Mouse (Mus musculus) forebrain, embryonic 13.5 days (tissue): ENCODE results near the gene Prkcz. TPM values are rescaled to one million over a fixed set of nuclear protein-coding genes. Genes with fewer than 3 reads are reported as not detected.

Source experiments
- ATAC-seq: fragments of 200-750 bp; cut with Nextera tagmentation; 2 replicates; pipeline ENCODE4 v1.8.0; 2017
- H3K27ac ChIP-seq: fragments of 300-500 bp; sonication (generic); 2 replicates; pipeline ENCODE4 v1.5.1; 2015; ENCODE audit warnings: inconsistent platforms, mild to moderate bottlenecking, moderate library complexity
- H3K27me3 ChIP-seq: fragments of 300-500 bp; sonication (generic); 2 replicates; pipeline ENCODE4 v1.6.1; 2015; ENCODE audit warnings: mild to moderate bottlenecking, inconsistent platforms
- H3K36me3 ChIP-seq: fragments of 300-500 bp; sonication (generic); 2 replicates; pipeline ENCODE4 v1.6.1; 2015; ENCODE audit warnings: mild to moderate bottlenecking, inconsistent platforms; ENCODE audit not compliant: poor library complexity, severe bottlenecking
- H3K4me1 ChIP-seq: fragments of 300-500 bp; sonication (generic); 2 replicates; pipeline ENCODE4 v1.6.1; 2015; ENCODE audit warnings: inconsistent platforms
- H3K4me2 ChIP-seq: fragments of 300-500 bp; sonication (generic); 2 replicates; pipeline ENCODE4 v1.6.1; 2015; ENCODE audit warnings: inconsistent platforms, mild to moderate bottlenecking, moderate library complexity
- H3K4me3 ChIP-seq: fragments of 300-500 bp; sonication (generic); 2 replicates; pipeline ENCODE4 v1.5.1; 2015; ENCODE audit warnings: mild to moderate bottlenecking, inconsistent platforms
- H3K9ac ChIP-seq: fragments of 300-500 bp; sonication (generic); 2 replicates; pipeline ENCODE4 v1.6.1; 2015; ENCODE audit warnings: mild to moderate bottlenecking, inconsistent platforms
- H3K9me3 ChIP-seq: fragments of 300-500 bp; sonication (generic); replicated peaks from 2 replicates; pipeline ENCODE4 v1.6.1; 2016; ENCODE audit warnings: inconsistent platforms
- WGBS: fragments of 180-500 bp; shearing (Covaris S2); methylation state at CpG from one replicate; pipeline ENCODE4 v1.1.7; 2015; 5-methylcytosine and 5-hydroxymethylcytosine counted together
- polyA plus RNA-seq: library from polyadenylated mRNA; unstranded; fragments of >200 nt; fragmentation: Nextera tagmentation; extraction: Ambion mirVana; gene quantifications from 2 replicates; pipeline ENCODE4 v1.2.1, GENCODE M21; 2015

Prkcz gene
- polyA plus RNA-seq, 1 experiment from 2014 or later = 33.2 TPM

DNA sequence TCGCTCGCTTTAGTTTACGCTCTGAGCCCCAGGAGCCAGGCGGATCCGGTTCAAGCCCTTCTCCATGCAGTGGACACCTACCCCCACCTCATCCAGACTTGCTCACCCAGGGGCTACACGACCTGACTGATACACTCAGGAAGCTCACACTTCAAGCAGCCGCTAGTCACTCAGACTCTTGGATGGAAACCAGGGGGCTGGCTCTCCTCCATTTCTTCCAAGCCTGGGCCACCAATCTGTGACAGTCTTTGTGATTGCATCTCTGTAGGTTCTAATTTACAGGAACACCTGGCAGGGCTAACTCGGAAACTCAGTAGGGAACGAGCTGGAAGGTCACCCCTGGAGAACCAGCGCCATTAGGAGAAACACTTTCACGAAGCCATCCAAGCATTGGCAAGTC, 73.4 kb downstream of the Prkcz start:
- H3K4me2 ChIP-seq = no peak overlapping the region
- H3K36me3 ChIP-seq = peaks cover 14% of the 10 kb centered on the region
- 0 out of 2 replicates have a peak, but pooled peaks cover 2% of the 10 kb centered on the region for H3K4me1 ChIP-seq
- no peak overlapping the region for H3K9ac ChIP-seq
- 85% methylated on average over 11 of the region's 11 CpGs for WGBS
- ATAC-seq = no peak
- H3K27ac ChIP-seq = no peak overlapping the region
- no peak overlapping the region for H3K4me3 ChIP-seq
- H3K27me3 ChIP-seq = no peaks in the 10 kb centered on the region
- H3K9me3 ChIP-seq = no peaks in the 10 kb centered on the region

DNA sequence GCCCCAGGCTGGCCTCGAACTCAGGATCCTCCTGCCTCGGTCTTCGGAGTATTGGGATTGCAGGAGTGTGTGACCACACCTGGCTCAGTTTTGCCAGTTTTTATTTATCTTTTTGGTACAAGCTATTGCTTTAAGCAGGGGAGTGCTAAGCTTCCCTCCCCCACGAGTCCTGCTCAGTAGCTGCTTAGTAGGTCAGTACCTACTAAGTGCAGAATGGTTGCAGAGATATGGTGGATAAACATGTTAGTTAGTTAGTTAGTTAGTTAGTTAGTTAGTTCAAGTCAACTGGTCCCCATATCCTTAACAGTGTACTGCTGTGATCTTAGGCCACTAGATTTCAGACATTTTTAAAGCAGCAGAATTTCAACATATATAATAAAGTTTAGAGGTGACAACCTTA, 75.1 kb downstream of the Prkcz start:
- ATAC-seq = no peak
- peaks cover 14% of the 10 kb centered on the region for H3K36me3 ChIP-seq
- 95% methylated on average over 4 of the region's 4 CpGs for WGBS

DNA sequence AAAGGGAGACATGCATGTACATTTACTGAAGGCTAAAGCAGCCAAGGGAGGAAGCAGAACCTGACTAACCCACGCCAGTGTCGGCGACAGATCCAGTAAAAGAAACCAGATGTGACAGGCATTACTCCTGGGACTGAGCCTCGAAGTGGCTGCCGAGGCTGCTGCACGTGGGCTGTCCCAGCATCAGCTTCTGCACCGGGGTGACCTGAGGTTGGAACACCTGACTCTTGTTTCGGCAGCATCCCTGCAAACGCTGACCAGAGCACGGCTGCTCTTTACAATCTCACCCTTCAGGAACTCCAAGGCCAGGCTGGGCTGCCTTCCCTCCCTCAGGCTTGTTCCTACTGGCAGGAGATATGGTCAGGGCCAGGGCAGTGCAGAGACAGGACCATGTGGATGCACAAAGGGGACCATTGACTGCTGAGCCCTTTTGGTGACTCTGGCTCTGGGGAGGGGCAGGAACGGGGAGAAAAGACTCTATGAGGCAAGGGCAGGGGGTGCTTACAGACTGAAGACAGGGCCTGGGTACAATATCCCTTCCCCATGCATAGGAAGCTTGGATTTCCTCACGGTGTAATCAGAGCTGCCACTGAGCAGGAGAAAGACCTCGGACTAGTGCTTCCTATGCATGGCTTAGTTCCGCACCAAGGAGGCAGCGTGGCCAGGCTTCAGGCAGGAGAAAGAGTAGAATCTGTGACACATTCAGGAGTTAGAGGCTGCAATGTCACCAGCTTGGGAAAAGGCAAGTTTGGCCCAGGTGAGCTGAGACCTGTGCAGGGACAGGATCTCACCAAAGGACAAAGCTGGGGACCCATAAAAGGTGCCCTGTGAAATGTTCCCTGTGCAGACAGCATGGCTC, 76.4 kb downstream of the Prkcz start:
- Histone ChIP-seq H3K4me3 (no peak overlapping the region), H3K36me3 (peaks cover 14% of the 10 kb centered on the region), H3K9me3 (no peaks in the 10 kb centered on the region), H3K4me1 (peaks cover 23% of the 10 kb centered on the region), H3K9ac (peak overlapping the region; percentile 16; the same call in 1 of the 2 replicates), H3K27me3 (no peaks in the 10 kb centered on the region), H3K27ac (no peak overlapping the region), H3K4me2 (no peak overlapping the region)
- no peak for ATAC-seq
- 79% methylated on average over 15 of the region's 15 CpGs for WGBS

More for the DNA sequence above, 75.1 kb downstream of the Prkcz start:
- H3K4me2 ChIP-seq = no peak overlapping the region
- H3K4me1 ChIP-seq = 0 out of 2 replicates have a peak, but pooled peaks cover 12% of the 10 kb centered on the region
- no peak overlapping the region for H3K9ac ChIP-seq
- no peaks in the 10 kb centered on the region for H3K27me3 ChIP-seq
- H3K4me3 ChIP-seq = no peak overlapping the region
- H3K9me3 ChIP-seq = no peaks in the 10 kb centered on the region
- no peak overlapping the region for H3K27ac ChIP-seq

DNA sequence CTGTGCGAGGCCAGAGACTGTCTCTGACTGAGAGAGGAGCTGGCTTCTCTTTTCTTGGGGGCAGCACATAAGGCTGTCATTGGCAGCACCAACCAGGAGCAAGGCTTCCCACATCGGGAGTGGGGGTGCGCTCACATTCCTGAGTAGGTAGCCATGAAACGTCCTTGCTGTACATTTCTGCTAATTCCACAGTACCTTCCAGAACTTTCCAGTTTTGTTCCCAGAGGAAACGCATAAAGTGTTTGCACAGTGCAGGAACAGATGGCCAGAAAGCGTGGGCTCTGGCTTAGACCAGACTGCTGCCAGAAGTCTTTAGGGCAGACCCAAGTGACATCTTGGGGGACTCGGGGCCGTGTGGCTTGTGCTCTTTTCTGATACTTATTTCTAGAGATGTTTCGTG, 77.6 kb downstream of the Prkcz start:
- Histone ChIP-seq H3K9ac (peak overlapping the region; percentile 45; the same call in 1 of the 2 replicates), H3K4me3 (no peak overlapping the region), H3K9me3 (no peaks in the 10 kb centered on the region), H3K27me3 (no peaks in the 10 kb centered on the region), H3K36me3 (peaks cover 4% of the 10 kb centered on the region; the same call in 1 of the 2 replicates), H3K27ac (peak overlapping the region; percentile 25; the same call in 1 of the 2 replicates), H3K4me1 (peaks cover 23% of the 10 kb centered on the region), H3K4me2 (no peak overlapping the region)
- WGBS = 88% methylated on average over 9 of the region's 9 CpGs
- ATAC-seq = no peak

DNA sequence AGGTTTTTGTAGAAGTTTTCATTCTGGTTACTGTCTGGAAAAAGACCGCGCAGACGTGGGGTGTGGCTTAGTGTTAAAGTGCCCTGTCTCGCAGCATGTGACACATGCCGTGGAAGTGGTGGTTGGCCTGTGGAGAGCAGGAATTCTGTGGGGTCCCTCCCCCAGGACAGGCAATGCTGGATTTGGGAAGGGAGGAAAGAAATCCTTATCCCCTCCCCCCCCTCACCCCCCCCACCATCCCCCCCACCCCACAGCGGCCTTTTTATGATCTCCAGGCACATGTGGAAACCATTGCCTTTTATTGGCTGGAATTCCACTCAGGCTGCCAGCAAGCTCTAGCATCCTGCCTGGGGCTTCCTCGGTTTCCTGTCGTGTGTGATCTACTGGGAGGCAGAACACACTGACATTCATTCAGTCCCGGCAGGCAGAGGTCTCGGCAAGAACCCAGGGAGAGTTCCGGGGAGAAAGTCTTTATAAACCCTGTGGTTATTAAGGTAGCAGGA, 78.1 kb downstream of the Prkcz start:
- Histone ChIP-seq H3K4me2 (no peak overlapping the region), H3K9ac (peak overlapping the region; percentile 45; the same call in 1 of the 2 replicates), H3K27me3 (no peaks in the 10 kb centered on the region), H3K4me3 (no peak overlapping the region), H3K27ac (peak overlapping the region; percentile 25; the same call in 1 of the 2 replicates), H3K4me1 (peaks cover 23% of the 10 kb centered on the region), H3K36me3 (no peaks in the 10 kb centered on the region), H3K9me3 (no peaks in the 10 kb centered on the region)
- ATAC-seq = no peak
- WGBS = 61% methylated on average over 10 of the region's 11 CpGs

DNA sequence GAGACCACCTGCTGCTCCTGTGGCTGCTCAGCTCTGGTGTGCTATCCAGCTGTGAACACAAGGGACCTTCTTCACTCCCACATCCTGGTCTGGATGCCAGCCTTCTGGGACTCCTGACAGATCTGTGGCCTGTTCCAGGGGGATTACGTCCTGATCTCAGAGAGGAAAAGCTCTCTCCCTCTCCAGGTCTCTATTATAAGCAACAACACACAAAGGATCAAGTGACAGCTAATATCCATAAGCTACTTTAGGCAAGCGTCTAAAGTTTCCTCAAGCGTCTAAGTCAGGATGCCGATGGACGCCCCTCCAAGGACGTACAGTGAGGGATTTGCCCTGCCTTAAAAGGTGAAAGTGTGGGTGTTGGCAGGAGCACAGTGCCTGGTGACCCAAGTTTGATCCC, 78.9 kb downstream of the Prkcz start:
- peaks cover 23% of the 10 kb centered on the region for H3K4me1 ChIP-seq
- WGBS = 62% methylated on average over 6 of the region's 6 CpGs
- no peaks in the 10 kb centered on the region for H3K27me3 ChIP-seq
- no peak overlapping the region for H3K4me2 ChIP-seq
- H3K9me3 ChIP-seq = no peaks in the 10 kb centered on the region
- no peak overlapping the region for H3K4me3 ChIP-seq
- no peaks in the 10 kb centered on the region for H3K36me3 ChIP-seq
- H3K27ac ChIP-seq = no peak overlapping the region
- H3K9ac ChIP-seq = no peak overlapping the region
- ATAC-seq = no peak

DNA sequence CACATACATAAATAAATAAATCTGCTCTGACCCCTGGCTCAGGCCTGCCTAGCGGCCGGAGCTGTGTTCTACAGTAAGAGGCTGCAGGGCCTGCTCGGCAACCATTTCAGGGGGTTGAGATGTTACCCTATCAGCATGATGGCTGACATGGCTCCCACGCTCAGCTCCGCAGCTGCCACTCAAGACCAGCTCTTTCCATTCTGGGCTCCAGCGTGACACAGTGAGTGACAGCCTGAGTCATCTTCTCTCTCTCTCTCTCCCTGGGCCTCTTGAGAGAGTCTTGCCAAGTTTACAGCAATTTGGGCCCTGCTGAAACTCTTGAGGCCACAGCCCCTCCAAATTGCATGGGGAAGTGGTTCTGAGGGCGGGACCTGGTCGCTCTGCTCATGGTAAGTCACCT, 79.5 kb downstream of the Prkcz start:
- Histone ChIP-seq H3K4me1 (peaks cover 26% of the 10 kb centered on the region), H3K4me2 (no peak overlapping the region), H3K36me3 (no peaks in the 10 kb centered on the region), H3K27ac (no peak overlapping the region), H3K27me3 (no peaks in the 10 kb centered on the region), H3K4me3 (no peak overlapping the region), H3K9ac (no peak overlapping the region), H3K9me3 (no peaks in the 10 kb centered on the region)
- ATAC-seq = no peak
- WGBS = 90% methylated on average over 8 of the region's 8 CpGs

DNA sequence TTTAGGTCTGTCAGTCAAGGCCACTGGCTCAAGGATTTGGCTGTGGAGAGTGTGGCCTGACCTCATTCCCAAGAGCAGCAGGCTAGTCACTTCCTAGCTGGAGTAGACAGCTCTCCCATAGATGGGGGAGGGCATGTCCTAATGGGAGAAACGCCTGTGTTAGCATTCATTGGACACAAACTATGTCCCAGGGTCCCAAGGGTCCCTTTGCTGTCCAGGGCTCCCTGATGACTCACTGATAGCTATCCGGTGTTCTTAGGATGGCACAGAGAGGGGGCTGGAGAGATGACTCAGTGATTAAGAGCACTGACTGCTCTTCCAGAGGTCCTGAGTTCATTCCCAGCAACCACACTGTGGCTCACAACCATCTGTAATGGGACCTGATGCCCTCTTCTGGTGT, 79.9 kb downstream of the Prkcz start:
- H3K9me3 ChIP-seq = no peaks in the 10 kb centered on the region
- no peak overlapping the region for H3K27ac ChIP-seq
- ATAC-seq = no peak
- no peaks in the 10 kb centered on the region for H3K27me3 ChIP-seq
- no peak overlapping the region for H3K9ac ChIP-seq
- 78% methylated on average over 2 of the region's 2 CpGs for WGBS
- no peak overlapping the region for H3K4me3 ChIP-seq
- H3K36me3 ChIP-seq = no peaks in the 10 kb centered on the region
- no peak overlapping the region for H3K4me2 ChIP-seq
- H3K4me1 ChIP-seq = peaks cover 27% of the 10 kb centered on the region

DNA sequence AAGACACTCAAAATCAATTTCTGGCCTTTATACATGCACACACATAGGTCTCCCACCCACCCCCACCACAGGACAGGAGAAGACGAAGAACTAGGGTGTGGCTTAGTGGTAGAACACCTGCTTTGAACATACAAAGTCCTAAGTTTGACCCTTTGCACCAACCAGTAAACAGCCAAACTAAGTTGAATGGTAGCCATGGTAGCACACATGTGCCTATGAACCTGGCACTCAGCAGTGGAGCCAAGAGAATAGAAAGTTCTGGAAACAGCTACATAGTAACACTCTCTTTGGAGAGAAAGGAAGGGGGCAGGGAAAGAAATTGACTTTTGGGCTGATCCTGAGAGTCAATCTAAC, 80.4 kb downstream of the Prkcz start:
- no peaks in the 10 kb centered on the region for H3K27me3 ChIP-seq
- H3K9ac ChIP-seq = no peak overlapping the region
- no peak overlapping the region for H3K27ac ChIP-seq
- no peaks in the 10 kb centered on the region for H3K36me3 ChIP-seq
- H3K4me3 ChIP-seq = no peak overlapping the region
- H3K4me2 ChIP-seq = no peak overlapping the region
- no peak for ATAC-seq
- H3K9me3 ChIP-seq = no peaks in the 10 kb centered on the region
- WGBS = 86% methylated on average over 1 of the region's 1 CpGs
- peaks cover 27% of the 10 kb centered on the region for H3K4me1 ChIP-seq

DNA sequence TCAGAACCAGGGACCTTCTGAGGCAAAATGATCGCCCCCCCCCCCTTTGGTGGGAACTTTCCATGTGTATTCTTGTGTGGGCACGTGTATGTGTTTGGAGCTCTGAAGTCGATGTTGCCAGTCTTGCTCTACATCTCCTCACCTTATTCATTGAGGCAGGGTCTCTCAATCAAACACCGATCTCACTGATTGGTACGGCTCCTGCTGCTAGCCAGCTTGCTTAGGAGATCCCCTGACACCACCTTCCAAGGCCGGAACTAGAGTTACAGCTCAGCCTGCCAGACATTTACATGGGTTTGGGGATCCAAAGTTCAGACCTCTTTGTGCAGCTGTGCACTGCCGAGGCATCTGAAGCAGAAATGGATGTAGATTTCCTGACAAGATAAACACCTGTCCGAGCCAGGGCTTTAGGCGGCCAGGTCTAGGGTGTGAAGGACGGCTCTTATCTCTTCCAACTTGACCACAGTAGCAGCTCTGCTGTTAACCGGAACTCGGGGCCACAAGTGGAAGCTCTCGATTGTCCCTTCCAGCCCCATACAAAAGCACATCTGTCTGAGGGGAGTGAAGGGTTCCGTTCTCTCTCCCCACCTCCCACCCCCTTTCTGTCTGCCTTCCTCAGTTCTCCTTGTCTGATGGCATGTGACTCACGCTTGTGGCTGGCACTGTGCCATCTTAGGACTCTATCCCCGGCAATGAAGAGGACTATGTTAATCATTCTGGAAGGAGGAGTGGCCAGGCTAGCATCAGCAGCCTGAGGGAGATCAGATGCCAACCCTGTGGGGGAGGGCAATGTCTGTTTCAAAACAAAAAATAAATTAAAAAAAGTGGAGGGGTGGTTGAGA, 81.0 kb downstream of the Prkcz start:
- WGBS = 62% methylated on average over 16 of the region's 16 CpGs
- Histone ChIP-seq H3K36me3 (no peaks in the 10 kb centered on the region), H3K27ac (no peak overlapping the region), H3K4me1 (peaks cover 27% of the 10 kb centered on the region), H3K9me3 (no peaks in the 10 kb centered on the region), H3K4me2 (no peak overlapping the region), H3K27me3 (no peaks in the 10 kb centered on the region), H3K4me3 (no peak overlapping the region), H3K9ac (no peak overlapping the region)
- ATAC-seq = peak; percentile 51; the same call in 1 of the 2 replicates

DNA sequence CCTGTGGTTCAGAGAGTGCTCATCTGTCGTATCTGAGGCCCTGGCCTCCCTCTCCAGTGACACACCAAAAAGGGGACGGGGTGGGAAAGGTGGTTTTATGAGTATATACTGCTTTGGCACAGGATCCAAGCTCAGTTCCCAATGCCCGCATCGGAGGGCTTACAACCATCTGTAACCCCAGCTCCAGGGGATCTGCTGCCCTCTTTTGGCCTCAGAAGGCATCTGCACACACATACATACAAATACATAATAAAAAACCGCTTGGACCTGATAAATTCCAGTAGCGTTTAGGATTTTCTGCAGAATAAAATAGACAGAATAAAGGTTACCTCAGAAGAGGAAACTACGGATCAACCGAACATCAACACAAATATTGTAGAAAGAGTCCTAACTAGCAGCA, 82.1 kb downstream of the Prkcz start:
- Histone ChIP-seq H3K27me3 (no peaks in the 10 kb centered on the region), H3K36me3 (no peaks in the 10 kb centered on the region), H3K4me3 (no peak overlapping the region), H3K4me2 (no peak overlapping the region), H3K27ac (no peak overlapping the region), H3K9ac (no peak overlapping the region), H3K9me3 (no peaks in the 10 kb centered on the region), H3K4me1 (peaks cover 27% of the 10 kb centered on the region)
- ATAC-seq = no peak
- WGBS = 84% methylated on average over 8 of the region's 8 CpGs

DNA sequence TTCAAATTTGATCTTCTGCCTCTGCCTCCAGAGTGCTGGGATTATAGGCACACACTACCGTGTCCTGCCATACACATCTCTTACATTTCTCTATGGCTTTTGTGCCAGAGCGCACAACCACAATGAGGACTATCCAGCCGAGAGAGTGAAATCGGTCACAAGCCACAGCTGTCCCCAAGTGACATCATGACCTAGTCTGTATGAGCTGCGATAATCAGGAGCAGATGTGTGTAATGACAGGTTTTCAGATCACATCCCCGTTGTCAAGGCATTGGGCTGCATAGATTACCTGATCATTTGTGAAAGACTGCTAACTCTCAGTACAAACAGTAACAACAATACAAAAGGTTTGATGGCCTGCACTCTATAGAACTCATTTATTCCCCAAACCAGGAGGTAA, 83.2 kb downstream of the Prkcz start:
- WGBS = 57% methylated on average over 6 of the region's 6 CpGs
- Histone ChIP-seq H3K9ac (no peak overlapping the region), H3K27ac (no peak overlapping the region), H3K9me3 (no peaks in the 10 kb centered on the region), H3K4me3 (no peak overlapping the region), H3K4me2 (no peak overlapping the region), H3K27me3 (no peaks in the 10 kb centered on the region), H3K4me1 (peaks cover 27% of the 10 kb centered on the region), H3K36me3 (no peaks in the 10 kb centered on the region)
- ATAC-seq = no peak
